Mouse (Mus musculus) left cerebral cortex, adult 18-20 months (tissue): ENCODE measurements at regions not wholly inside any gene's neighbourhood (a gene's known extent, or its start where the extent isn't known, plus 50 kb on each side); places are given as distances from the start of the nearest gene placed in this dataset.
"Not testable (repeated sequence)": the region's sequence is repeated elsewhere in the genome, so short reads cannot be mapped to it uniquely, and the experiment has no call there.

Source experiments
- DNase-seq, 2 experiments: peaks; one replicate each; pipeline ENCODE4 v3.0.0; 2021 to 2022; ENCODE audit warnings: low spot score in 2 of 2, mixed read lengths in 1 of 2

DNA sequence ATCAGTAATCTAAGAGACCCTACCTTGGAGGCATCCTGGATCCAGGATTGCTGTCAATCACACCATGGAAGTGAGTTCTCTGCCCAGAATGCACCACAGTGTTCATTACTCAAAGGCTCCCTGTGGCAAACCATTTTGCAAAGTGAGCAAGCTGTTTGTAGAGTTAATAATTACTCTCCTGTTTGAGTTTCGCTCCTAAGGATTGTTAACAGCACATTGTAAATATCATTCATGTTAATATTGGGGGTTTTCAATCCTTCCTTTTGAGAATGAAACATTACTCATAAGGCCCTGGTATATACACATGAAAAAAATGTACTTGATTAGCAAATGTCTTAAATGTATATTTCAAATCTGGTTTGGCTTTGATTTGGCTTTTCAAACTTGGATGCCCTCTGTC, 58.1 kb upstream of the Clstn2 start:
- DNase-seq, result no peak

DNA sequence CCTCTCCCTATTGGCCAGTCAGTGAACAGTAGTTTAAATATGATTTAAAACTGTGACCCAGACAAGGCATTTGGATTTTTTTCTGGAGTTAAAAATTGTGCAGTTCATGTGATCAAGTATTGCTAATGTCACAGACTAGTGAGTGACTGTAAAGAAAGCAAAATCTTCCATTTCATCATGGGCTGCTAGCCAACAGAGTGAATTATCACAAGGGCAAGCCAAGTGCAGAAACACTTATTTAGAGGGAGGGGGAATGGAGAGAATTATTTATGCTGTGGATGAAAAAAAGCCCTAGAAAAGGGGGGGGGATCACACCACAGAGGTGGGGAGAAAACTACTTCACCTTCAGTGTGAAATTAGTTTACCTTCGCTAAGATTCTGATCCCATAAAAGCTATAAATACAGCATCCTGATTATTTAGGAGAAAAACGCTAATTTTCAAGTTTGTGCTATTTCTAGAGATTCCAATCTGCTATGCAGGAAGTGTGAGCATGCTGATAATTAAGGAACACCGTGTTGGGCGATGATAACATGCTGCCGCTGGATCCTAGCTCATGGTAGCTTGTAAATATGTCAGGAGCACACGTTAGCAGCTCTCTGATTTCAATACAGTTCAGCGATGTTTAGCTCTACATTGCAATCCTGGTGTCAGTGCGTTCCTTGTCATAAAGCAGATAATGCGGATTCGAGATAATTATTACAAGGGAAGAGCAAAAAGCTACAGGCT, 62.2 kb upstream of the Clstn2 start:
- DNase-seq, result no peak

GRCm38 (mm10) chr9:98123390-98123789, 90.4 kb upstream of the Clstn2 start:
- no peak for DNase-seq

GRCm38 (mm10) chr9:98129596-98129995, 96.6 kb upstream of the Clstn2 start:
- DNase-seq, result no peak

DNA sequence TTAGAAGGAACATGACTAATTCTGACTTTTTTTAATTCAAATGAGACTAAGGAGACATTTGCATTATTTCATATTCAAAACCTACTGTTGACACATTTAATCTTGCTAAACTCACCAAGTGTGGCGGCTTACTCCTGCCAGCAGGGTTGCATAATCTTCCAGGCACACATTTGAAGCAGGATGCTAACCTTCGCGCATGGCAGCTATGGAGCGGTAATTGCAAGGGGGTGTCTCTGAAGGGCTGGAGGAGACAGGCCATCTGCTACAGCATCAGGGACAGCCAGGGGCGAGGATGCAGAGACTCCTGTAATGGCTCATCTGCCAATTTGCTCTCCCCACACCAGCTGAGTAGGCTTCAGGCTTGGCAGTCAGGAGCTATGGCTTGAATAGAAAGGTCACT, 97.9 kb upstream of the Clstn2 start:
- DNase-seq, result peak; percentile 70 to 87

DNA sequence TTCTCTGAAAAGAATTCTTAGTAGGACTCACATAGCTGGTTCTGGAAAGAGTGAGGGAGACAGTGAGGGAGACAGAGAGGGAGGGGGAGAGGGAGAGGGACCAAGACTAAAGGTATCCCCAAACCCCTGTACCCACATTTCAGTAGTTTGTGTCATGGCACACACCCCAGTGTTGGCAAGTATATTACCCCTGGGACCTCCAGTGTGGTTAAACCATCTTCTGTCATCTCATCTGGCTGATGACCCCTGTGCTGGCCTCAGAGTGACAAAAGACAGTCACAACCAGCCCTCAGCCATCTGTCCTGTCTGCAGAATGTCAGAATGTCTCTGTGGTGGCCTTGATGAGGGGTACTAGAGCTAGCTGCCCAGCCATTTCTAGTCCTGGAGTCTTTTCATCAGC, 107.6 kb upstream of the Clstn2 start:
- no peak for DNase-seq

DNA sequence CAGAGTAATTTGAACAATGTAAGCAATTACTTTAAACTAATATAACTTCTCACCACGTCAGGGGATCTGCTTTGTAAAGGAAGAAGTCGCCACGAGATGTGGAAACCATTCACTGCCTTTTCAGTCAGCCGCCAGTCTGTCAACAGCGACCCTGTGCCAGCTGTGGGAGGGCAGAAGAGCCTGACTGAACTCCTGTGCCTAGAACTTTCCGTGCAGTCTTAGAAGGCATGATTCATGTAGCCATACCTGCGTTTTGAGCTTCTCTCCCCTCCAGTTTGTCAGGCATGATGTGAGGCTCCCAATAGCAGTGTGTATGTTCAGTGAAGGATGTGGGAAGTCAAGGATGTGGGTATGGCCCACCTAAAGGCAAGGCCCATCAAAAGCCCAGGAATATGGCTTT, 109.1 kb upstream of the Clstn2 start:
- DNase-seq, result no peak

- DNase-seq, result no peak
Observed at GRCm38 (mm10) chr9:98146901-98147300, 113.9 kb upstream of the Clstn2 start.

DNA sequence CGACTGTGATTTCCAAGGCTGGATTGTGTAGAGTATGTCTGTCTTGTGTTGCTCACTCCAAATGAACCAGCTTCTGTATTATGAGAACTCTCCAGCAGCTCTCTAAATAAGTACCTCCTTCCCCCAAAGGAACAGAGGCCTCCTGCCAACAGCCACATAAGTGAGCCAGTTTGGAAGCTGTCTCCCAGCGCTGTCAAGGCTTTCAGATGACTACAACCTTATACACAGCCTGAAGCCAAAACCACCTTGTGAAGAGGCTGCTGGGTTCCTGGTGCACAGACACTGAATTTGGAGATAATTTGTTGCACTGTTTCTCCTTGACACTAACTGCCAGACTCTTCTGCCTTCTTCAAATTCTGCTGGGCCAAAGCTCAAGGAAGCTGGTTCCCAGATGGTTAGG, 125.4 kb upstream of the Clstn2 start:
- DNase-seq, result peak; percentile 13 to 27

GRCm38 (mm10) chr9:98164489-98164888, 122.7 kb upstream of the Nmnat3 start:
- no peak for DNase-seq

DNA sequence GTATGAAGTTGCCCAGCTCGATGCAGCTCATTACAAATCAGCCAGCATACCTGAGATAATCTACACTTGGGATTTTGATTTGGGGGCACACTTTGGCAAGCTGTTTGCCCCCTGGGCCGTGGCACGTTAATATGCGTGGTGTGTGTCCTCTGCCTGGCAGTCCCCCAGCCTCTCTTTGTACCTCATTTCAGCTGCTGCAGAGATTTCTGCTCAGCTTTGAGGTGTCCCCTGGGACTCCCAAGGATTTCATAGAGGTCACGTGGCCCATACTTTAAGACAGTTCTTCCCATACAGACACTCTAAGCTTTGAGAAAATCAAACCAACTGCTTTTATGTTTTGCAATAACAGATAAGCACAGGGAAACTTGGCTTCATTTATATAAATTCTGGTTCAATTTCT, 113.2 kb upstream of the Nmnat3 start:
- no peak for DNase-seq

DNA sequence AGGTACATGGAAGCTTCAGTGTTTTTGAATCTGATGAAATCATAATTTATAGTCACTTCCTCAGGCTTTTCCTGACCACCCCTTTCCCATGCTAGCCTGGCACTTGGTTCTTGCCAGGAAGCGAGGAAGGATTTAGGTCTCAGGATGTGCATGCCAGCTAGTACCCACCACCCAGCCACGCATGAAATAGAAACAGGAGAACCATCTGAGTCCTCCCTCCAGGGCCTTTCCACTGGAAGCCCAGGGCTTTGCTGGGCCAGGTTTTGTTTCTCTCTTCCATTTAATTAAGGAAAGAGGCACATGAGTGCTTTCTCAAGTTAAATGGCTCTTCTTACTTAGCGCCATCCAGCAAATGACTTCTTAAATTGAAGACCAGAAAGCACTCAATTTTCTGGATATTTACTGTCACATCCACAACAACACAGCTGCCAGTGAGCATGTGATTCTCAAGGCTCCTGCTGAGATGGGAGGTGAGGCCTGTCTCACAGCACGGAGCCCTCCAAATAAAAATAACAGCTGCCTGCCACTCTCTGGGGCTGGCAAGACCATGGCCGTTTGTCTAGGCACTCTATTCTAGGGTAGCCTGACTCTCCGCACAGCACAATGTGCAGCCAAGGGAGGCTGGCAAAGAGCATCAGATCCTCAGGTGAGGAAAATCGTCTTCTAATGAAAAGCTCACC, 110.4 kb upstream of the Nmnat3 start:
- no peak for DNase-seq

GRCm38 (mm10) chr9:98180766-98181165, 106.5 kb upstream of the Nmnat3 start:
- DNase-seq, result no peak

DNA sequence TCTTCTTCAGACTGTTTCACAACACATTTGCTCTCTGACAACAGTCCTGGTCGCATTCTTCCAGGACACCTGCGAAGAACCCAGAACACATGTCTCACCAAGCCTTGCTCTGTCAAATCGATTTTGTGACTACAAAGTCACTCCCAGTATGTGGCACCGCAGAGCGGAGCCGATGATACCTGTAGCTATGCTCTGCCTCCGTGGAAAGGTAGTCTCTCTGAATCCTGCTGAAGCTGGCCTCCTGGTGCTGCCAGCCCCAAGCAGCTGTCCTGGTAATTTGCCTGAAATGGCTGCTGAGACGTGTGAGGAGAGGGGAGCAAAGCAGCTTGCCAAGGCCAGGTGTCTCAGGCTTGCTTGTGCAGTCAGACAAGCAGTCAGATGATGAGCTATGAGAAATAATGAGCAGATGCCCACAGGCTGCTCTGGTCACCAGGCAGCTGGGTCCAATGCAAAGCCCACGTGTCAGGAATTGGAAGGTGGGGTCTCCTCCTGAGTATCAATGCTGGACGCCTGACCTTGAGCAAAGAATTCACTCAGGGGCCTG, 100.4 kb upstream of the Nmnat3 start:
- DNase-seq, result no peak

- DNase-seq, result peak; percentile 45 to 59
Observed at GRCm38 (mm10) chr9:98194356-98194755, 92.9 kb upstream of the Nmnat3 start.

DNA sequence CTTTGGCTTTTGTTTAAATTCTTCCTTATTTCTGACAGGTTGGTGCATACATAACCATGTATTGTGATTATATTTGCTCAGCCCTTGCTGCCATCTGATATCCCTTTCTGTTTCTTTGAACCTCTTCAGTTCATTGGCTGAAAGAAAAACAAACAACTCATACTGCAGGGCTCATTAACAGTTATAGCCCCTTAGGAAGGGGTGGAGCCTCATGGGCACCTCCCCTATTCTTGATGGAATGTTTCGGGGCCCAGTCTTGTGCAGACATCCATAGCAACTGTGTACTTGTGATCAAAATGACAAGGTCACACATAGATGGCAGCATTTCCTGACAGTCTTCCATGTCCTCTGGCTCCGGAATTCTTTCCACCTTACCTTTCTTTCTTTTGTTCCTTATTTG, 68.4 kb upstream of the Nmnat3 start:
- DNase-seq, result no peak

DNA sequence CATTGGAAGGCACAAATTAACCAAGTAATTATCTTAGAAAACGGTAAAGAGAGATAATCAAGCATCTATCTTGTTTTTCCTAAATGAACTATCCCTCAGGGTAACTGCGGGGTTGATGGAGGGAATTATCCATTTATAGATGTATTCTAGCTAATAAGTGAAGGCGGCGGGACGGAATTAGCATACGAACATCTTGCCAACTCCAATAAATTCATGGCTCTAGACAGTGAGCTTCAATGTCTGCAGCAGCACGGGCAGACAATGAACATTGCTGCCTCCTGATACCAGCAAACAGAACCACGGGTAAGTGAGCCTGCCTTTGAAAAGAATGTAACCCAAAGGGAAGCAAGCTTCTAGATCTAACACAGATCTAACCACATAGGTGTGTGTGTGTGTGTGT, 66.9 kb upstream of the Nmnat3 start:
- DNase-seq, result no peak

GRCm38 (mm10) chr9:98221766-98222165, 65.5 kb upstream of the Nmnat3 start:
- no peak for DNase-seq

DNA sequence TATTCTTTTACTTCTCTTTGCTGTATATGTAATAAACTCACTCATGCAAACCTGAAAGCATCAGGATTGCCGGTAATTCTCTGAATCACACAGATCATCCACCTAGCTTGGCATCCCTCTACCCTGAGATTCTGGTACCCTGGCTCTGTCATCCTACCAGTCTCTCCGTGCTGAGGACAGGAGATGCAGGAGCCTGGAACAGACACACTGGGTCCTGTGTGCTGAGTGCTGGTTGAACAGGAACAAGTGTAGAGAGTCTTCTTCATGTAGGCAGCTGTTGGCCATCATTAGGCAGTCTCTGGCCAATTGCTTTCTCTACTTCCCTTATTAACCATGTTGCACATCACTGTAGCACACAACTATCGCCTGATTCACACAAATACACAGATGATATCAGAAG, 59.0 kb upstream of the Nmnat3 start:
- no peak for DNase-seq

GRCm38 (mm10) chr9:98228907-98229306, 58.3 kb upstream of the Nmnat3 start:
- DNase-seq, result no peak

DNA sequence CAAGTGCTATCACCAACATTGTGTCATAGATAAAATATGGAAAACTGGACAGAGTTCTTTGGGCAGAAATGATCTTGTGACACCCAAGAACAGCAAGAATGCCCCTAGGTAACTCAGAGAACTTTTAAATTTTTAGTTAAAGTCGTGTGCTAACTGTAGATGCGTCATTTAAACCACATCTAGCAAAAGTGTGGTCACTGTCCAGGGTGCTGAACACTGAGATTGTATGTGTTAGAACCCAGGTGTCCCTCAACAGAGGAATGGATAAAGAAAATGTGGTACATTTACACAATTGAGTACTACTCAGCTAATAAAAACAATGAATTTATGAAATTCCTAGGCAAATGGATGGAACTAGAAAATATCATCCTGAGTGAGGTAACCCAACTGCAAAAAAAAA, 52.5 kb upstream of the Nmnat3 start:
- not testable (repeated sequence) for DNase-seq
